Mouse (Mus musculus) urinary bladder, adult 2 months (tissue): ENCODE measurements around the gene Rpia. TPM values are rescaled to one million over a fixed set of nuclear protein-coding genes. Genes with fewer than 3 reads are reported as not detected.
A peak's percentile ranks its signal among the peaks of the same experiment; 100 is the strongest.

Experiments used
- DNase-seq: peaks from one replicate; pipeline ENCODE4 v3.0.0; 2022; ENCODE audit warnings: low spot score
- polyA plus RNA-seq: library from polyadenylated mRNA; depleted of rRNA; stranded (reverse); fragments of >200 nt; gene quantifications from 2 replicates; pipeline ENCODE4 v1.2.3, GENCODE M21; 2012

The Rpia gene
- polyA plus RNA-seq, 1 experiment, result 27.8 TPM

DNA sequence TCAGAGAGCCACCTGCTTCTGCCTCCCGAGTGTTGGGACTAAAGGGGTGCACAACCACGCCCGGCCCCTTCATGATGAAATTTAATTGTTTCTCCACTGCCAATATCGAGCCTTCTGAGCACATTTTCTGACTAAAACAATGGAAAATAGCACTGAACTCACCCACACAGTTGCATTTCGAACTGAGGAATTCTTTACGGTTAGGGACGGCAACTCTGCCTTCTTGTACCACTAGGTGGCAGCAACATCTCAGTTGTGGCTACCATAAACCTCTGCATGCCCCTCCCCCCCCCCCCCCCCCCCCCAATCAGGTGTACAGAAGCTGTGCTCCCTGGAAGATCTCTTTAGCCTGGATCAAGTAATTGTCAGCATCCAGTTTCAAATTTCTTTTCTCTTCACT is 13.2 kb upstream of the Rpia start:
- no peak for DNase-seq

DNA sequence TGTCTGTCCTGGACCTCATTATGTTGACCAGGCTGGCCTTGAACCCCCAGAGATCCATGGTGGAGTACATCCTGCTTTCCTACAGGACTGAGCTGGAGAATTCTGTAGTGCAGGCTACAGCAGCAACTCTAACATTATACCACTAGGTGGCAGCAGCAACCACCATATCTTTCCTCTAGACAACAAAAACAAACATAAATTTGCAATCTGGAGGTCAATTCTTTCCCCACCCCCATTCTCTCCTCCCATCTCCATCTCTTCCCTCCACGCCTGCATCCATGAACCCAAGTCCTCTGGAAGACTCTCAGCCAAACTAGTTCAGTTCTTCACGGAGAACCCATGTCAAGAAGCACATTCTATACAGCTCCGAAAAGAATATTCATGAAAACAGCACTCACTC is 12.6 kb upstream of the Rpia start:
- DNase-seq, result no peak

DNA sequence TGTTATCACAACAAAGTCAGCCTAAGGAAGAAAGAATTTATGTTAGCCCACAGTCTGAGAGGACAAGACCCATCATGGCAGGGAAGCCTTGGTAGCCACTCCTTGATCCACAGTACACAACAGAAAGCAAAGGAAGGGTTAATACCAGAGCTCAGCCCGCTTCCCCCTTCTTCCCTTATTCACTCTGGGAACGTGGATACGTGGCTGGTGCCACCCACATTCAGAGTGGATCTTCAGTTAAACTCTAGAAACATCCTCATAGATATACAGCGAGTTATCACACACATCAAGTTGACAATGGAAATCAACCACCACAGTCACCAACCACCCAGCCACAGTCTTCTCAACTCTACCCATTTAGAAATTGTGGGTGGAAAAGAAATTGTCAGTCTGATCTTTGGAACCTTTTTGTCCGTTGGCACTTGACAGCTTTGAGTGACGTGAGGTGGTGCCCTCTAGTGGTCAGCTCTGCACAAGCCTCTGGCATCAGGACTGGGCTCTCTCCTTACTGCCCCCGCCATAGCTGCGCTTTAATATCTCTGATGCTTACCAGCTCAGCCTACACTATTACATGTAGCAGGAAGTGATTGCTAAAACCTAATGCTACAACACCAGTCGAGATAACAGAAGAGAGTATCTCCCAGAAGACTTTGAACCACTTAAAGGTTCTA is 5.7 kb upstream of the Rpia start:
- no peak for DNase-seq

DNA sequence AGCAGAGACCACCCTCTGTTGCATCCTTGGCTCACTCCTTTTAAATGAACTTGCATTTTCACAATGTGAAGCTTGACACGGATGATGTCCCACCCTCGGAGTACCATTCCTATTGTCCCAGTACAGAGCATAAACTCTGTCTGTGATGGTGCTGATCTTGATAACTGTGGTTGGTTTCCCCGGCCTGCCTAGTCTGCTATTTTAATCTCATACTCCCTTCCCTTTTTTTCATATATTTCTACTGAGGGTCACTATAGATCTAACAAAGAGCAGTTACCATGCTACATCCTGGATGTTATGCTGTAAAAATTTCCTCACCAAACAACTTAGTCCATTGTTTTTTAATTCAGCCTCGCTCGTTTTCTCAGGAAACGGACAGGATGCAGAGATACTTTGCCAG is 4.9 kb upstream of the Rpia start:
- no peak for DNase-seq

DNA sequence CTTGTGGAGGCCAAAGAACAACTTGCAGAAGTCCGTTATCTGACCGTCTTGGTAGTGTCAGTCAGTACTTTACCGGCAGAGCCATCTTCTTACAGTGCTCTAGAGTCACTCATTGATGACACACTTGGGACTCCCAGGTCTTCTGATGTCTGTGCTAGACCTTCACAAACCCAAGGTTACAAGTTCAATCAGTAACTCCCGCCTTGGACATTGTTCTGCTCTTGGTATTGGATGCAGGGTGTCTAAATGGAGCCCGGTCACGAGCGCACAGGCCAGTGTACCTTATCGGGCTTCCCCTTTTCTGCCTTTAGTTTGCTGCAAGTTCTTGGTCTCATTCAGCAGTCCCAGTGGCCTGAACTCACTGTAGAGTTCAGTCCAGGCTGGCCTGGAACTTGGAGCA is 612 bp upstream of the Rpia start:
- no peak for DNase-seq

DNA sequence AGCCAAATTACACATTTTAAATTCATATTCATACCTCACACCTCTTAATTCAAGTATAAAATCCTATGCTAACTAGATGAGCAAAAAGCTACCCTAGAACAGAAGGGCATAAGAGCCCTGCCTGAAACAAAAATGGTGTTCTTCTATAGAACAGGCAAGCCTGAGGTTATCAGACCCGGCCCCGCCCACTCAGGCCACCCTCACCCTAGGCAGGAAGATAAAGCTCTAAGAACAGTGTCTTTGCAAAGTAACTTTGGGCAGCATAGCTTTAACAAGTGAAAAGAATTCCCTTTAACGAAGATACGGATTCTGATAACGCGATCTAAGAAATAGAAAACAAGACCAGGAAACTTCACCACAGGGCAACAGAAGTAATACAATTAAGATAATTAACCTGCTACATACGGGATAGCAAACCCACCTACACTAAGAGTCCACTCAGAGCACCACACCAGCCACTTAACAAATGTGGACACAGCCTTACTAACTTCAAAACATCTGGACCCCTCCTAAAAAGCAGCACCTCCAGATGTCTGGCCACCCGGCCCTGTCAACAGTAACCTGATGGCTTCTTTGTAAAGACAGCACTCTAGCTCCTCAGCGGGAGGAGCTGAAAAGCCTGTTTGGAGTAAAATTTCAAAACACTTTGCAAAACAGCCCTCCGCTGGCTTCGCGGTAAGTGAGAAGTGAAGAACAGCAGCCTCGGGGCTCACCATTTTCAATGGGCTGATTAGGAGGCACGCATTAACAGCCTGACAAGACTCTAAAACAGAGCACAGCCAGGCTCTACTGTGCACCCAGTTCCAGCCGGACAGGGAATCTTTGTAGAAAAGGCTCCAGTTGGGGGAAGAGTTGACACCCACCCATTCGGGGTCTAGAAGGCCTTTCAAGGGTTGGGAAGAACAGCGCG is 925 bp downstream of the Rpia start:
- no peak for DNase-seq

DNA sequence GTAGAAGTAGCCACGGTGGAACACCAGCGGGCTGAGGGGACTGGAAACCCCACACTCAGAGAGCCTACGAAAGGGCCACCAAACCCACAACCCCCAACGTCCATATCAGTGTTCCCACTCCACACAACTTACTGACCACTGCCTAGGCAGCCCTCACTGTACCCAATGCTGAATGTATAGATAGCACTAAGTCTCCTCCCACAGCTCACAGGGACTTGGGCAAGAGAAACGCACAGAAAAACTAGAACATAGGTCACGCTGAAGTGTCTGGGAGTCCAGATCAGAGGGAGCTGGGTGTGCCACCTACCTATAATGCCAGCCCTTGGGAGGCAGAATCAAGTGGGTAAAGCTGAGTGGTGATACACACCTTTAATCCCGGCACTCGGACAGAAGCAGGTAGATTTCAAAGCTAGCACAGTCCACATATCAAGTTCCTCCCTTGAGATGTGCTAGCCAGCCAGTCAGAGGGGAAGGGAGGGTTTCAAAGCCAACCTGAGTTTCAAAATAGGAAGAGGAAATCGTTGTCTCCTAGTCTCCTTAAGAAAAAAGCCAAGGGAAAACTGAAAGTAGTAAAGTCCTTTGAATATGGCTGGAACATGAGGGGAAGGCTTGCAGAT is 1.9 kb downstream of the Rpia start:
- DNase-seq, result no peak

DNA sequence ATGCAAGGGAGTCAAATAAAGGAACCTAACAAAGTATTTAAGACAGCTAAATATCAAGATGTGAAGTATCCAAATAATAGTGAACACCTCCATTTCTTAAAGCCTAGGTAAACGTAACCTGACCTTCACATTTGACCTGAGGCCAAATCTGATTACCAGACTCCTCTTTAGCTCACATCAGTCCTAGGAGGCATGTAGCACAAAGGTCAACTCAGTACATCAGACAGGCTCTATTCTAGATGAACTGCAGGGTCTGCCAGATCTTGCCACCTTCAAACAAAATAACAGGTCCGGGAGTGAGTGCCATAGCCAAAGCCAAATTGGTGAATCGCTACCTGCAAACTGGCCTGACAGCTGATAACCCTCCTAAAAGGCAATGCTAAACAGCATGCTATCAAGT is 2.9 kb downstream of the Rpia start:
- no peak for DNase-seq

DNA sequence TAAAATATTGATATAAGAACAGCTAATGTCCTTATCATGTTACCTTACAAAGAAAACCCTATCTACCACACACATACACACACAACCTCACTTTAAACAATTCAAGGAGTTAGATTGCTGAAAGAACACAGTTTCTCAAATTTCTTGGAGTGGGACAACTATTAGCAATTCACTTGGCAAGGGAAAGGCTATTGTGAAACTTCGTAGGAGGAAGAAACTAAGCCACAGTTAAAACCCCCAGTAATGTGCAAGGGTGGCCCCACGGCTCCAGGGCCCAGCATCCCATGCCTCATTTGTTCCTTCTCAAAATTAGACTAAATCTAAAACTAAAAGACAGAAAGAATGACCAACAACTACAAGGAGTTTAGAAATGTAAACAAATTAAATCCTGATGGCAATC is 4.5 kb downstream of the Rpia start:
- no peak for DNase-seq

DNA sequence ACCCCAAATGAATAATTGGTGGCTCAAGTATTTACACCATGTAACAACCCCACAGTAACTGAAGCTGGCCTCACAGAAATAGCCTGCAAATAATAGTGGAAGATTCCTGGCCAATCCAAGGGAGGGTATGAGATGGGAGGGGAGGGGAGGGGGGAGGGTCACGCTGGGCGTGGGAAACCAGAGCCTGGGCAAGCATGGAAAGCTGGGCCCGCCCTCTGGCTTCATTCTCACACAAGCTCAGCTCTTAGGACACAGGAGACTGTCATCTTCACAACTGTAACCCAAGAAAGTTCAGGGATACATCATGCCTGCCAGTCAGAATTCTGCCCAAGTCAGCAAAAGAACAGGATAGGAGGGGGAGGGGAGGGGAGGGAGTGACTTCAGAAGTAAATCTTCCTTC is 6.2 kb downstream of the Rpia start:
- DNase-seq, result no peak

DNA sequence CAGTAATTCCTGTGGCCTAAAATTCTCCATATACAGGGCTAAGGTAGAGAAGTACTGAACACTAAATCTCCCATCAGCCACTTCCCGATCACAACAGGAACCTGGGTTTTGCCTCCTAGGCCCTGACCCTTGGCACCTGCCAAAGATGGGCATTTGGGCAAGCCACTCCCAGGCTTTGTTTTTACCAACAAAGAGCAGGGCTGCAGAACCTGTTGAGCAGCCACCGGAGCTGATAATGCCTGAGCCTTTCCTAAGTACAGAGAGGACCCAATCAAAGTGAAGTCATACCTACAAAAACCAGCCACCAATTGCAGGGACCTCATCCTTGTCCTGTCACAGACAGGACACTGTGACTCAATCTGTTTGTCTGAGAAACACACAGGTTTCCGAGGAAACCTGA is 7.2 kb downstream of the Rpia start:
- no peak for DNase-seq

DNA sequence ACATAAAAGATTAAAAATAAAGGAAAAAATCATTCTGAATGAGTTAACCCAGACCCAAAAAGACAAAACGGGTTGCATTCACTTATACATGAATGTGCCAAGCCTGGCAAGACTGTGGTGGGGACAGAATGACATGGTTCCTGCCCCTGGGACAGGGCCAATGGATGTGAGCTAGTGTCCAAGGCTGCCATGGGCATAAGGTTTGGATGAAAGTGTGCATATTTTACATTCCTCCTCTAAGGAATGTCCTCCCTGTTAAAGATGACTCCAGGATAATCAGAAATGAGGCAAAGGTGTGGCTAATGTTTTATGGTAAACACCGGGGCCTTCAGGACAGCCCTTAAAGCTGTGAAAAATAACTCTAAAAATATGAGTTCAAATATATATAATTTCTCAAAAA is 10.7 kb downstream of the Rpia start:
- no peak for DNase-seq

DNA sequence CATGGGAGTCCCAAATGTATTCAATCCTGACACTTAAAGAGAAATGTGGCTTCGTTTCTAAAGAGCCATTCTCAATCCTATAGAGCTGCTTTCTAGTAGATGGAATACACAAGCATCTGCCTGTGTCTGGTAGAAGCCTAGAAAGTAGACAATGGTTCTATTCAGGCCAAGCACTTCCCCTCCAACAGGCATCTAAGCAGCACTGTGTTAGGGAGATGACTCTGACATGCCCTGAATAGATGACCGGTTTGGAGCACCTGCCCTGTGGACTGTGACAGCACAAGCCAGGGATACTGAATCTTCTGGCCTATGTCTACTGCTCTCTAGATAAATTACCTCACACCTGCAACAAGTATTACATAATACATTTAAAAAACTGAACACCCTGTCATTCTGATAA is 17.7 kb downstream of the Rpia start:
- DNase-seq, result no peak

DNA sequence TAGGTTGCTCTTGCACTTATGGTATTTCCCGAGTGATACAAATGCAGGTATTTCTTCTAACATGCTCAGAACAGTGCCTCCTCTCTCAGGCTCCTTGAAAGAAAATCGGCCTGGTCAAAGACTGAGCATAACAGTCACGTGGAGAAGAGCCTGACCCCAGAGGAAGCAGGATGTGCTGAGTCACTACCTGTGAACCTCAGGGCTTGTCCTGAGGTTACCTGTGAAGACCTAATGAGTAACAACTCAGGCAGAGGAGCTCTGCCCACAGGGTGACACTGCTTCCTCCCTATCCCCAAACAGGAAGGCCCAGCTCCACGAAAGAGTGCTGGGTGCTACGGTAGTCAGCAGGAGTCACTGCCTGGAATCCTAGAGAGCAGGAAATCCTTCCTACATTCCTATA is 18.3 kb downstream of the Rpia start:
- no peak for DNase-seq

DNA sequence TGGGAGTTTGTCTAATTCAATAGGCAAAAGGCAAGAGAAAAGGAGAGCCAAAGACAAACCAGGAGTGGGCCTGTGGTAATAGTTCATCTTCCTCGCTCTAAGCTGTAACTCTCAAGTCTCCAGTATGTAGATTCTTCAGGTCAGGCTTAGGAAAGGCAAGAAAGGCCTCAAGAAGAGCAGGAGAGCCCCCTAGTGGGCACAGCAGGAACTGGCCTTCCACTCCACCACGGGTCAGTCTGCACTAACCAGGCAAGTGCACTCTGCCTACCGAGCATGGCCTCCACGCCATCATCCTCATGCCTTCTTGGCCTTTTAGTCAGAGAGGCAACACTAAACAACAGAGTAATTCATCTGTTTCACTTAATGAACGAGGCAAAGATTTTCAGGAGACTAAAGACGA is 23.3 kb downstream of the Rpia start:
- DNase-seq, result peak; percentile 45

DNA sequence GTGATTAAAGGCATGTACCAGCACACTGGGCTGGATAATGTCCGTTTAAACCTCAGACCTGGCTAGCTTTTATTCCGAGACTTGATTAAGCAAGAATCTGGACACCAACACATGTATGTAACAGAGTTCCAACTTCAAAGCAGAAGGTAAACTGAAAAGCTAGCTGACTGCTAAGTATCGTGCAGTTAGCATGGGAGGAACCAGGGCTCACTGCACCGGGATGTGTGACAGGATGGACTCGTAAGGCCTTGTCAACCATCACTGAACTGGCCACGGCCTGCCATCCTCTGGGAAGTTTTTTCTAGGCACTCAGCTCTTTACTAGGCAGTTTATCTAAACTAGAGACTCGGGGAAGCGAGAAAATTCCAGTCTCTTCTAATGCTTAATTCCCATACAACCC is 27.0 kb downstream of the Rpia start:
- DNase-seq, result no peak

DNA sequence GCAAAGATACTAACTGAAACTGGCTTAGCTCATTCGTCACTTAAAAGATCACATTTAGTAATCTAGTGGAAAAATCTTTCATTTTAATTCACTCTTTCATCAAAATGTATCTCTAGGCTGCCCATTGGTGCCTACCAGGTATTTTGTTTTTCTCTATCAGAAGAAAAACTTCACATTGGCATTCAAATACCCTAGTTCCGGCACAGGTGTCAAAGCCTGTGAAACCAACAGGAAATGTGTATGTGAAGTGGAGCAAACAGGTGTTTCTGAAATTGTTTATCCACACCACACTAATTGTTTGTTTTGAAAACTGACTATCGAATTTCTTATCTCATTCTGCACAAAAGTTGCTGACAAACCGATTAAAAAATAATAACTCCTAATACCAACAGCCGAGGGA is 27.5 kb downstream of the Rpia start:
- DNase-seq, result no peak

DNA sequence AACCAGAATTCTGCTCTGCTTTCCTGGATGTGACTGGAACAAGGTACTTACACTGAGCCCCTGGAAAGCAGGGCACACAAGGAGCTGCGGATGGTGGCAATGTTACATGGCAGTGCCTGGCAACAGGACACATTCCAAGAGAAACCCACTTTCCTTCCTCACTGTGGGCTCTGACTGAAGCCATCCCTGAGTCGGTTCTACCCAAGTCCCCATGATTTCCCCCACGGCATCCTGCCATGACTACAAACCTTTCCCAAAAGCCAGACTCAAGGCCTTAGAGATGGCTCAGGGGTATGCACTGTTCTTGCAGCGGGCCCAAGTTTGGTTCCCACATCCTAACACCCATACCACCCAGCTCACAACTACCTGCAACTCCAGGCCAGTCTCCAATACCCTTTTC is 28.2 kb downstream of the Rpia start:
- DNase-seq, result no peak

DNA sequence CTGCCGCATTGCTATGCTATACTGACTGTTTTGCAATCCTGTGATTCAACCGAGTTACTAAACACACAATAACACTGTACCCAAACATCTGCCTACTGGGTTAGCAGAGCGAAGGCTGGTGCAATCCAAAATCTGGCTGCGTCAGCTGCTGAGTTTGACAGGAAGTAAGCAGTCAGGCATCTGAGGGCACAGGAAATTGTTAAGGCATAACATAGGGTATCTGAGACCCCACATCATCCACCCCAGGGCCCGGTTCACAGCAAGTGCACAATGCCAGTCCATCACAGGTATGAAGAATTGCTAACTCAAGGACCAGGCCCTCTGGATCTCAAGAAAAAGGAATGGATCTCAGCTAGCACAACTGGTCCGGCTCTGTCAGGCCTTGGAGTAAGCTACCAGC is 29.4 kb downstream of the Rpia start:
- no peak for DNase-seq

DNA sequence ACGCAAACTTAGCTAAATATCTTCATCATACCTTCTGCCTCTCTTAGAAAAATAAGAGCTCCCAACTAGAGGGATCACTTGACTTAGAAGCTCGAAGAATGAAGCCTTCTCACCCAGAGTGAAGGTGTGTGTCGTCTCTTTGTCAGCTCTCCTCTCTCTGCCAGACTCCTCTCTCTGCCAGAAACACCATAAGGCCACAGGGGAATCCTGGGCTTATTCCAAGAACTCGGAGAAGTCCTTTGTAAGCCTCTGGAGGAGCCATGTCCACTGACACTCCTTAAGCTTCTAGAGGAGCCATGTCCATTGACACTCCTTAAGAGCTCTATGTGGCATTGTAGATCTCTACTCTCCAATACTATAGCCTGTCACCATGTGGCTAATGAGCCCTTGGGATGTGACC is 31.1 kb downstream of the Rpia start:
- no peak for DNase-seq

DNA sequence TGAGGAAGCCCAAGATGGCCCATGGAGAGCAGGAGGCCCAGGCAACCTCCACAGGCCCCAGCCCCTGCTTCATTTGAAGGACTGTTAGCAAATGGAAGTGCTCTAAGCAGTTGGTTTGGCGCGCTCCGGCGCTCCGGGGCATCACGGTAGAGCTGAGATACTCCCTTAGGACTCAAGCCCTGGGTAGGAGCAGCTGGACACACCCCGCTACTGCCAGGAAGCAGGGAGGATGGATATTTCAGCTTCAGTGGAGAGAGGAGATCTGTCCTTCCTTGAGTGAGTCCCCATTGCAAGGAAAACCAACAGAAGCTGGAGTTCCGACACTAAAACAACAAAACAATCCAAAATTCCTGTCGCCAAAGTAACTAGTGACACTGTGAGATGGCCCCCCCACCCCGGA is 37.2 kb downstream of the Rpia start:
- no peak for DNase-seq

DNA sequence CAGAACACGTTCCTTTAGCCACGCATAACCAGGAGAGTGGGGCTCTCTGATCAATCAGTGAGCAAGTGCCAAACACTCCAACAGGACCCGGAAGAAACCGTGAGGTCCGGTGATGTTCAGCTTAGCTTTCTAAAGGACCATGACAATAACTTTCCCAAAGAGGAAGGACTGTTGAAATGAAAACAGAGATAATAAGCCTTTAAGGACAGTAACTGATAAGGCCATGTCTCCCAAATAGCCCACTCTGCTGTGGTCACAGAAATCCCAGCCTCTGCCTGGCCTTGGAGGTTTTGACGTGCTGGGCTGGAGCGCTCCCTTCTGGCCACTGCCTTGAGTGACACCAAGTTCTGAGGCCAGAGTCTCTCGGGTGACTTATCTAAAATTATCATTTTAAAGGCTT is 39.7 kb downstream of the Rpia start:
- DNase-seq, result no peak

DNA sequence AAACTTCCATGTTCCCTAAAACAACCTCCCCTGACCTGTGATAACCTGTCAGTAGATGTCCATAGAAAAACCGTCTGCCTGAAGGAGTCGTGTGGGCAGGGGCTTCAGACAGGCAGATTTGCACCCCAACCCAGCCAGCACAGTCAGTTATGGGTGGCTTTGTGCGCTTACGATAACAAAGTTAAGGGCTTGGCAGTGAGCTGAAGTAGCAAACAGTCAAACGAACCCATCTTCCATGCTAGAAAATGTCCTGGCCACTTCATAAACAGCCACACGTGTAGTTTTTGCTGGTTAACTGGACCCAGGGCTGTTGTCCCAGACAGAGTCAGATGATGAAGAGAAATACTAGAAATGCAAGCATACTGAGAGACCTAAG is 40.1 kb downstream of the Rpia start:
- no peak for DNase-seq
